In the genomic region with DNA sequence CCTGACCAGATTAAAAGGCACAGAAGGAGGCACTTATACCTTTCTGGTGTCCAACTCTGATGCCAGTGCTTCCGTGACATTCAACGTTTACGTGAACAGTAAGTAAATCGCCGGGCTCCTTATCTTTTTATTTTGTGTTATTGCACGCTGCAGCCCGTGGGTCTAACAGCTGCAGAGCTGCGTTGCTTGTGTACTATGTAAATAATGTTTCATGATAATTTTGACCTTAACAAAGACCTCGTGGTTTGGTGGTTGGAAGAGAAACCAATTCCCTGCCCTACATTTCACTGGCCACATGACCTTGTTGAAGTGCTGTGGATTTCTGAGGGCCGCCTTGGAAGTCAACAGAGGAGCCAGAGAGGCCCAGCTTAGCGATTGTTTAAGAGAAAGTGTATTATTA, we compare ENCODE assay signal across 23 mouse cellular contexts. TPM values are rescaled to one million over a fixed set of nuclear protein-coding genes. Genes with fewer than 3 reads are reported as not detected.
DNase-seq lines count a peak whose midpoint lies in the region; ATAC-seq lines count a peak whose summit lies in the region.
"Had no signal": no experiment of that assay in that cellular context is flagged by ENCODE, and none has a peak within 500 bp of the region (broad histone marks: within the 10 kb centered on the region; RNA-seq: fewer than 3 reads in every experiment).

No protein-coding gene starts in this region.

- no peaks in the 10 kb centered on the region for H3K36me3 ChIP-seq in liver, embryonic 11.5 days (ENCODE audit: control insufficient read depth, insufficient read depth, low read length)
- H3K36me3 ChIP-seq in liver, embryonic 12.5 days, result peaks cover 27% of the 10 kb centered on the region; the same call in 1 of the 2 replicates
- no peaks in the 10 kb centered on the region for H3K36me3 ChIP-seq in intestine, embryonic 15.5 days
- H3K36me3 ChIP-seq in forebrain, embryonic 13.5 days (ENCODE audit: poor library complexity, severe bottlenecking), result peaks cover 24% of the 10 kb centered on the region; the same call in 1 of the 2 replicates
- H3K36me3 ChIP-seq: heart, embryonic 15.5 days had no signal

- peak overlapping the region; percentile 21; the same call in 1 of the 2 replicates for H3K27ac ChIP-seq in liver, embryonic 11.5 days (ENCODE audit: low read depth, low read length)
- H3K27ac ChIP-seq in liver, embryonic 12.5 days, result no peak overlapping the region
- no peak overlapping the region for H3K27ac ChIP-seq in intestine, embryonic 15.5 days
- no peak overlapping the region for H3K27ac ChIP-seq in forebrain, embryonic 13.5 days
- H3K27ac ChIP-seq: gastrocnemius, adult 2 months; heart, embryonic 15.5 days; limb, embryonic 12.5 days; macrophage had no signal

- DNase-seq in liver, embryonic 11.5 days (ENCODE audit: low spot score), result no peak
- DNase-seq in large intestine, adult 2 months (ENCODE audit: low read depth, low spot score), result peak; percentile 44
- DNase-seq in left cerebral cortex, adult 8-10 months (ENCODE audit: low spot score in 2 of 2), result no peak
- DNase-seq: cerebellum, adult 8-10 months; cerebellum, postnatal 25 days; gastrocnemius, adult 2 months; kidney, adult 9 months; kidney, postnatal 10 days; layer of hippocampus, adult 9-11 months; liver, postnatal 0 days; midbrain, embryonic 14.5 days; right cerebral cortex, adult 18-20 months; spleen, adult 18-20 months had no signal

- no peaks in the 10 kb centered on the region for H3K27me3 ChIP-seq in liver, embryonic 11.5 days (replicated peaks; ENCODE audit: control insufficient read depth, insufficient read depth, low read length)
- H3K27me3 ChIP-seq in liver, embryonic 12.5 days (replicated peaks), result no peaks in the 10 kb centered on the region
- H3K27me3 ChIP-seq in intestine, embryonic 15.5 days (replicated peaks), result no peaks in the 10 kb centered on the region
- H3K27me3 ChIP-seq in forebrain, embryonic 13.5 days, result no peaks in the 10 kb centered on the region
- H3K27me3 ChIP-seq: CH12.LX; heart, embryonic 15.5 days; limb, embryonic 12.5 days had no signal

- no peak overlapping the region for H3K4me2 ChIP-seq in liver, embryonic 11.5 days
- H3K4me2 ChIP-seq in liver, embryonic 12.5 days, result no peak overlapping the region
- no peak overlapping the region for H3K4me2 ChIP-seq in intestine, embryonic 15.5 days (replicated peaks)
- H3K4me2 ChIP-seq in forebrain, embryonic 13.5 days, result no peak overlapping the region
- H3K4me2 ChIP-seq: heart, embryonic 15.5 days; limb, embryonic 12.5 days had no signal

- no peaks in the 10 kb centered on the region for H3K9me3 ChIP-seq in liver, embryonic 11.5 days (ENCODE audit: control insufficient read depth, low read length)
- H3K9me3 ChIP-seq in liver, embryonic 12.5 days (replicated peaks), result no peaks in the 10 kb centered on the region
- H3K9me3 ChIP-seq in intestine, embryonic 15.5 days, result no peaks in the 10 kb centered on the region
- H3K9me3 ChIP-seq in forebrain, embryonic 13.5 days (replicated peaks), result no peaks in the 10 kb centered on the region
- H3K9me3 ChIP-seq: heart, embryonic 15.5 days; limb, embryonic 12.5 days had no signal

- no peak overlapping the region for H3K9ac ChIP-seq in liver, embryonic 11.5 days (ENCODE audit: low read depth, low read length)
- no peak overlapping the region for H3K9ac ChIP-seq in liver, embryonic 12.5 days
- no peak overlapping the region for H3K9ac ChIP-seq in intestine, embryonic 15.5 days
- H3K9ac ChIP-seq in forebrain, embryonic 13.5 days, result no peak overlapping the region
- H3K9ac ChIP-seq: heart, embryonic 15.5 days; limb, embryonic 12.5 days; liver, postnatal 0 days had no signal

- 66% methylated on average over 11 of the region's 11 CpGs for WGBS in liver, embryonic 11.5 days
- 61% methylated on average over 11 of the region's 11 CpGs for WGBS in liver, embryonic 12.5 days (ENCODE audit: insufficient replicate concordance)
- 55% methylated on average over 11 of the region's 11 CpGs for WGBS in intestine, embryonic 15.5 days
- WGBS in large intestine, adult 2 months, result 16% methylated on average over 11 of the region's 11 CpGs
- WGBS in forebrain, embryonic 13.5 days, result 91% methylated on average over 11 of the region's 11 CpGs

- ATAC-seq in liver, embryonic 11.5 days (replicated peaks; ENCODE audit: low FRiP score), result no peak
- no peak for ATAC-seq in liver, embryonic 12.5 days
- ATAC-seq in intestine, embryonic 15.5 days, result peak; percentile 69
- ATAC-seq in forebrain, embryonic 13.5 days, result no peak
- ATAC-seq: forebrain, embryonic 16.5 days; hindbrain, embryonic 16.5 days; liver, postnatal 0 days had no signal

- peaks cover 22% of the 10 kb centered on the region for H3K4me1 ChIP-seq in liver, embryonic 11.5 days (replicated peaks; ENCODE audit: control insufficient read depth, insufficient read depth, low read length)
- H3K4me1 ChIP-seq in liver, embryonic 12.5 days, result peaks cover 26% of the 10 kb centered on the region
- H3K4me1 ChIP-seq in intestine, embryonic 15.5 days (replicated peaks), result 0 out of 2 replicates have a peak, but pooled peaks cover 2% of the 10 kb centered on the region
- peaks cover 13% of the 10 kb centered on the region; the same call in 1 of the 2 replicates for H3K4me1 ChIP-seq in forebrain, embryonic 13.5 days
- H3K4me1 ChIP-seq: heart, embryonic 15.5 days had no signal

- no peak overlapping the region for H3K4me3 ChIP-seq in liver, embryonic 11.5 days (ENCODE audit: low read depth, low read length)
- H3K4me3 ChIP-seq in liver, embryonic 12.5 days, result no peak overlapping the region
- H3K4me3 ChIP-seq in intestine, embryonic 15.5 days (replicated peaks), result no peak overlapping the region
- no peak overlapping the region for H3K4me3 ChIP-seq in forebrain, embryonic 13.5 days
- H3K4me3 ChIP-seq: gastrocnemius, adult 2 months; heart, embryonic 15.5 days; limb, embryonic 12.5 days had no signal

RNA-seq across cellular contexts. Expression of a gene that starts 48.3 kb away (rescaled TPM):
- 54.8 and 65.0 TPM in 2 replicates for polyA plus RNA-seq in liver, embryonic 11.5 days (2014; fragmentation: Nextera tagmentation; extraction: Ambion mirVana)
- polyA plus RNA-seq in liver, embryonic 12.5 days (2016; fragmentation: Nextera tagmentation; extraction: Ambion mirVana), result 25.6 and 25.8 TPM in 2 replicates
- polyA plus RNA-seq in intestine, embryonic 15.5 days (2015; fragmentation: Nextera tagmentation; extraction: Ambion mirVana), result 20.7 and 24.3 TPM in 2 replicates
- 14.0 and 15.6 TPM in 2 replicates for polyA plus RNA-seq in large intestine, adult 2 months (2012; rRNA removed)
- 25.6 and 28.2 TPM in 2 replicates for polyA plus RNA-seq in forebrain, embryonic 13.5 days (2015; fragmentation: Nextera tagmentation; extraction: Ambion mirVana)
- 10 to 100 TPM; 27.3 to 34.9 (median 33.6) TPM for total RNA-seq in left cerebral cortex, adult 8-10 months (2022)
- polyA plus RNA-seq: C2C12 had no signal
